ENCODE assay signal across 24 mouse cellular contexts in the genomic region with DNA sequence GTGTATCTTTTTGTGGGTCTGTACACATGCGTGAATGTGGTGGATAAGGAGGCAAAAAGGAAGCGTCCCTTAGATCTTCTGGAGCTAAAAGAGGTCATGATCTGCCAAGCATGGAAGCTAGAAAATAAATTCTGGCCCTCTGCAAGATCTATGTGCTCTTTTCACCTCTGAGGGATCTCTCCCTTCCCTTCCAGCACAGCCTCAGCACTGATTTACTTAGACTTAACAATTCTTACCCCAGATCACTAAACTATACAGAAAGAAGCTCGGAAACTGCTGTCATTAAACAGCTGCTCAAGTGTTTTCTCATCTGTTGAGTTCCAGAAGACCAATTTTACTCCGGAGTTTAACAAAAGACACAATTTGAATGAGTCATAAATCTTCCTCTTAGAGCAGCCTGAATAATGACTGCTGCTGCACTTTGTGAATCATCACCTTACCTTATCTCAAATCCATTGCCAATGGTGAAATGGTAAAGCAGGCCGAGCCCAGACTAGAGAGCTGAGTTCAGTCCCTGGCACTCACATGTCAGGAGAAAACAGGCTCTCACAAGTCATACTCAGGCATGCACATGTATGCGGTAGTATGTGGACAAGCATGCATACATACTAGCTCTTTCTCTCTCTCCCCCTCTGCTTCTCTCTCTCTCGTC.
DNase-seq lines count a peak whose midpoint lies in the region; ATAC-seq and TF ChIP-seq lines count a peak whose summit lies in the region.
"Had no signal": no experiment of that assay in that cellular context is flagged by ENCODE, and none has a peak within 500 bp of the region (broad histone marks: within the 10 kb centered on the region; RNA-seq: fewer than 3 reads in every experiment).

No protein-coding gene starts in this region.

- H3K36me3 ChIP-seq in kidney, embryonic 16.5 days (ENCODE audit: insufficient read depth, low read length), result no peaks in the 10 kb centered on the region
- no peaks in the 10 kb centered on the region for H3K36me3 ChIP-seq in heart, adult 2 months (ENCODE audit: control insufficient read depth, insufficient read depth, low read length)
- H3K36me3 ChIP-seq: embryonic facial prominence, embryonic 10.5 days; hindbrain, embryonic 12.5 days; limb, embryonic 10.5 days; liver, embryonic 15.5 days; lung, embryonic 15.5 days; midbrain, embryonic 15.5 days had no signal

- no peak overlapping the region for H3K4me3 ChIP-seq in kidney, embryonic 16.5 days (ENCODE audit: low read length)
- no peak overlapping the region for H3K4me3 ChIP-seq in heart, adult 2 months
- H3K4me3 ChIP-seq: embryonic facial prominence, embryonic 10.5 days; hindbrain, embryonic 12.5 days; limb, embryonic 10.5 days; liver, embryonic 15.5 days; lung, embryonic 15.5 days; megakaryocyte, embryonic 14.5 days; midbrain, embryonic 15.5 days had no signal

- intact Hi-C loops in heart, adult 2 months (cut with DNase I), result no loop called here

- no peaks in the 10 kb centered on the region for H3K9me3 ChIP-seq in kidney, embryonic 16.5 days (ENCODE audit: low read length)
- H3K9me3 ChIP-seq: embryonic facial prominence, embryonic 10.5 days; hindbrain, embryonic 12.5 days; limb, embryonic 10.5 days; liver, embryonic 15.5 days; lung, embryonic 15.5 days; midbrain, embryonic 15.5 days had no signal

- TF ChIP-seq CTCF in heart, adult 2 months (IDR thresholded peaks at IDR 0.05), result no peak

- no peaks in the 10 kb centered on the region for H3K79me2 ChIP-seq in heart, adult 2 months (replicated peaks; ENCODE audit: control insufficient read depth, insufficient read depth, low read length)

- ATAC-seq in kidney, embryonic 16.5 days (ENCODE audit: low FRiP score, low TSS enrichment), result peak; percentile 89
- ATAC-seq: forebrain, embryonic 16.5 days; midbrain, embryonic 15.5 days had no signal

- H3K9ac ChIP-seq in kidney, embryonic 16.5 days (replicated peaks; ENCODE audit: low read length), result no peak overlapping the region
- no peak overlapping the region for H3K9ac ChIP-seq in heart, adult 2 months (ENCODE audit: low read depth, low read length)
- H3K9ac ChIP-seq: hindbrain, embryonic 12.5 days; liver, embryonic 15.5 days; lung, embryonic 15.5 days; midbrain, embryonic 15.5 days had no signal

- TF ChIP-seq EP300 in heart, adult 2 months (IDR thresholded peaks at IDR 0.05; ENCODE audit: insufficient read depth, low read depth, low read length), result no peak

- H3K4me2 ChIP-seq in kidney, embryonic 16.5 days (replicated peaks; ENCODE audit: low read depth, low read length), result no peak overlapping the region
- H3K4me2 ChIP-seq: hindbrain, embryonic 12.5 days; liver, embryonic 15.5 days; lung, embryonic 15.5 days; midbrain, embryonic 15.5 days had no signal

- DNase-seq in adrenal gland, adult 8-10 months, result peak; percentile 15
- no peak for DNase-seq in adrenal gland, postnatal 4 days (ENCODE audit: low spot score in 2 of 2)
- no peak for DNase-seq in kidney, postnatal 25 days
- peak; percentile 8 to 11 for DNase-seq in adrenal gland, postnatal 36 days
- peak; percentile 9 for DNase-seq in telencephalon, adult 2 months (ENCODE audit: low read depth, low spot score)
- DNase-seq in heart, adult 2 months, result no peak
- DNase-seq: cerebellum, adult 11 months; cerebellum, postnatal 25 days; gastrocnemius, postnatal 36 days; kidney, adult 8-10 months; liver; lung, postnatal 36 days; right cerebral cortex, adult 18-20 months; thymus, adult 2 months; thymus, postnatal 4 days had no signal

- TF ChIP-seq POLR2A in heart, adult 2 months (IDR thresholded peaks at IDR 0.05; ENCODE audit: insufficient read depth, low read depth, low read length), result no peak

- no peaks in the 10 kb centered on the region for H3K27me3 ChIP-seq in kidney, embryonic 16.5 days (ENCODE audit: insufficient read depth, low read length)
- H3K27me3 ChIP-seq in heart, adult 2 months (ENCODE audit: control insufficient read depth, insufficient read depth, low read length), result no peaks in the 10 kb centered on the region
- H3K27me3 ChIP-seq: hindbrain, embryonic 12.5 days; liver, embryonic 15.5 days; lung, embryonic 15.5 days; megakaryocyte, embryonic 14.5 days; midbrain, embryonic 15.5 days had no signal

- WGBS in kidney, embryonic 16.5 days, result 31% methylated on average over 7 of the region's 7 CpGs
- WGBS in heart, adult 2 months, result 52% methylated on average over 7 of the region's 7 CpGs

- H3K27ac ChIP-seq in kidney, embryonic 16.5 days (ENCODE audit: low read length), result no peak overlapping the region
- H3K27ac ChIP-seq in heart, adult 2 months, result no peak overlapping the region
- H3K27ac ChIP-seq: embryonic facial prominence, embryonic 10.5 days; hindbrain, embryonic 12.5 days; limb, embryonic 10.5 days; liver, embryonic 15.5 days; lung, embryonic 15.5 days; midbrain, embryonic 15.5 days had no signal

- H3K4me1 ChIP-seq in kidney, embryonic 16.5 days (ENCODE audit: insufficient read depth, low read length), result peaks cover 3% of the 10 kb centered on the region; the same call in 1 of the 2 replicates
- H3K4me1 ChIP-seq in heart, adult 2 months (ENCODE audit: control insufficient read depth, insufficient read depth, low read length), result no peaks in the 10 kb centered on the region
- H3K4me1 ChIP-seq: embryonic facial prominence, embryonic 10.5 days; hindbrain, embryonic 12.5 days; limb, embryonic 10.5 days; liver, embryonic 15.5 days; lung, embryonic 15.5 days; megakaryocyte, embryonic 14.5 days; midbrain, embryonic 15.5 days had no signal

Comparison
In these comparisons a context has a peak if more than half of its experiments do, and no peak if none do; other contexts are left out.
1. DNase-seq: peak in adrenal gland, adult 8-10 months (single experiment), adrenal gland, postnatal 36 days (2 of 2) and telencephalon, adult 2 months (single experiment); none in adrenal gland, postnatal 4 days (0 of 2), kidney, postnatal 25 days (0 of 2) and heart, adult 2 months (0 of 2).